Mouse (Mus musculus): ENCODE measurements around the gene Xrra1.
"Not testable (repeated sequence)": the region's sequence is repeated elsewhere in the genome, so short reads cannot be mapped to it uniquely, and the experiment has no call there.

Xrra1 gene

DNA sequence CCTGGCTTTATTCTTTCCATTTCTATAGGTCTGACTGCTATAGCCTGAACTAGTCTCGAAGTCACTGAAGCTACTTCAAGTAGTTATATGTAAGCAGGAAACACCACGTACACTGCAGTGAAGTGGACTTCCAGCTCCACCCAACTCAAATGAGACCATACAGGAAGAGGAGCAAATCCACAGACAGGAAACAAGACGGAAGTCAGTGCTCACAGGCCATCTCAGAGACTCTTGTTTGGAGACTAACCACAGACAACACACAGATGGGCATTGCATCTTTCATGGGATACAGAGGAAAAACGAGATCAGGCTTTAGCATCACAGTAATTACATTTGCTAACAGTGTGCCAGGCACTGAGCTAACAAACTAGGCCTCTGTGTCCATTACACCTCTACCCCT lies 87.4 kb downstream of the Xrra1 start:
- DNase-seq (ENCODE audit: low read depth, low spot score), result no peak

DNA sequence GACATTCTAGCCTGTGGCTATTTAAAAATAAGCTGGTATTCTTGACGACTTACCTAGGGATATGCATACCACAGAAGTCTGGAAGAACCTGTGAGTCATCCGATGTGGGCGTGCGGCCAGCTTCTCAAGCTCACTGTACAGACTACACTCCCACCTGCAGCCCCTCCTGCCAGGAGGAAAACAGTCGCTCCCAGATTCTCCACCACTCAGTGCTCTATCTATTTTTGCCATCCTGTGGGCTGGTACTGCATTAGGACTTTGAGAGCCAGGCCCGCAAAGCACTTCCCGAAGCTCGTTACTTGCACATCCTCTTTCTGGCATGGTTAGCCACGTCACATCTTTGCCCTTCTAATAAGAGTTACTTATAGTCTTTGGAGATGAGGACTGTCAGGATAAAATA lies 88.4 kb downstream of the Xrra1 start:
- DNase-seq (ENCODE audit: low read depth, low spot score), result no peak

DNA sequence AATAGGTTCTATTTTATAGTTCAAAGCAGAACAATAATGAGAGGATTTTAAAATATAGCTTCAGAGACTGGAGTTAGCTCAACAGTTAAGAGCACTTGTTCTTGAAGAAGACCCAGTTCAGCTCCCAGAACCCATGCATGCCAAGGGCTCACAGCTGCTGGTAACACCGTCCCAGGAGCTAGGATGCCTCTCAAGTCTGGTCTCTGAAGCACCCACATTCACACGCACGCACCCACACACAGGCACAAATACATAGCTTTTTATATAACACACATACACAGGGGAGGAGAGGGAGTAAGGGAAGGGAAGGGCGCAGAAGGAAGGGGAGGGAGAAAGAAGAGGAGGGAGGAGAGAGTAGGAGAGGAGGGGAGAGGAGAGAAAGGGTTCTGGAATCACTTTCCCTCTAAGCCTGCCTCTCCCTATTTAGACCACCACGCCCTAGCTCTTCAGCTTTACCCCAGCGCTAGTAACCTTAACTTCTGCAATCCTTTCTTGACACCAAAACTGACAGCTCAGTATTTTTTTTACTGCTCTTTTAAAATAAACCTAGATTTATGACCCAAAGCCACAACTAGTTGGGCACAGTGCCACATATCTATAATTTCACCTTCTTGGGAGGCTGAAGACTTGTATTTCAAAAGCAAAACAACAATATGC lies 94.7 kb downstream of the Xrra1 start:
- DNase-seq (ENCODE audit: low read depth, low spot score), result no peak

DNA sequence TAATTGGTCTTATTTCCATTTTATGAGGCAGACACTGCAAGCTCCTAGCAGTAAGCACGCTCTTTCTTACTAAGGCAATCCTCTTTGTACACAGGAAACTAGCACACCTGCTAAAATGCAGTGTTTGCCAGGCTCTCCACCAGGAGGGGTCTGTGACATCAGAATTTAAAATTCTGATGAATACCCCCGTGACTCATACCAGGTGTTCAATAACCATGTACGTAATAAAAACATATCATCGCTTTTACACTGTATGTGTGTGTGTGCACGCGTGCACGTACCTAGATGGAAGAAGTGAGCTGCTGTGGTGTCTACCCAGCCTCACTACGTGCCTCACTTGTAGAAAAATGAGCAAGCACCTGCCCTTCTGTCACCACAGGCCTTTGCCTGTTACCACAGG lies 95.3 kb downstream of the Xrra1 start:
- DNase-seq (ENCODE audit: low read depth, low spot score), result no peak

DNA sequence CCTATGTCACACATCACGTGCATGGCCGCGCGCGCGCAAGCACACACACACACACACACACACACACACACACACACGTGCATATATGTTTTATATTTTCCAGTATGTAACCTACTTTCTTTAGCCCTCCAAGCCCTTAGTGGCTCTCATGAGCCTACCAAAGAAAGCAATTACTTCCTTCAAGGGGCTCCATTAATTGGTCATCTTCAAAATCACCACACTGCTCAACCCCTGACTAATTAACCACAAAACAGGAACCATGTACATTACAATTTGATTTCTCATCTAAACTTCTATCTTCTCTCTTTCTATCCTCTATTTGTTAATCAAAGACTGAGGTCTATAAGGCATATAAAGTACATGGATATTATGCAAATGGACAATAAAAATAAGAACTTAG lies 97.2 kb downstream of the Xrra1 start:
- no peak for DNase-seq (ENCODE audit: low read depth, low spot score)

DNA sequence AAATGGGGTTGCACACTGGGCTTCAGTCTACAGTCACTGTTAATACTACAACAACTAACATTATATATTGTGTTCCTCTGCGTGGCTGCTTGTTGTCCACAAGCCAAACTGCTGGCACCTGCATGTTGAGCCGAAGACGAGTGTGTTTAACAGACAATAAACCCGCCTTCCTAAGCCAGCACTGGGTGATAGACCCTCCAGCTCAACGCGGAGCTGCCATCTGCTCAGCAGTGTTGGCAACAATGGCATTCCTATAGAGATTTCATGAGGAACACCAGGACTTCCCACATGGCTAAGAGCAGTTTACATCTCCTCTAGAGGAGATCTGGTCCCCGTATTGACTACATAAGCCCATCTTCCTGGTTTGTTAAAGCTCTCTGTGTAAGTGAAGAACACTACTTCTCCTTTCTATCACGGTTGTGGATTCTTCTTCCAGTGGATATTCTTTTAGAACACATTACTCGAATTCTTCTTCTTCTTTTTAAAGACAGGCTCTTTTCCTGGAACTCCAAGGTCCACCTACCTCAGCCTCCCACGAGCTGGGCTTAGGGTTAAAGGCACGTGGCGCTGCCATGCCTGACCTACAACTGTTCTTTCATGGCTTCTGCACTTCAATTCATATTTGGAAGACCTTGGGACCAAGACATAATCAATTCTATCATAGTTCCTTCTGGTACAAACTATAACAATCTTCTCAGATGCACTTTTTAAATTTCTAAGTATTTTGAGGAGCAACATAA lies 98.5 kb downstream of the Xrra1 start:
- no peak for DNase-seq (ENCODE audit: low read depth, low spot score)

DNA sequence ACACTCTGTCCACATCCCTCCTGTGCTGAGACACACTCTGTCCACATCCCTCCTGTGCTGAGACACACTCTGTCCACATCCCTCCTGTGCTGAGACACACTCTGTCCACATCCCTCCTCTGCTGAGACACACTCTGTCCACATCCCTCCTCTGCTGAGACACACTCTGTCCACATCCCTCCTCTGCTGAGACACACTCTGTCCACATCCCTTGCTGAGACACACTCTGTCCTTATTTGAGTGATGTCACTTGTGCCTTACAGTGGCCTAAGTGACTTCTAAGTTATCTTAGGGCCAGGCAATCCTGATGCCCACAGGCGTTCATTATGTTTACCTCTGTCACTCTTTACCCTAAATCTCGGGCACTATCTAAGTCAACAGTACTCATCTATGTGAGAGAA lies 101.7 kb downstream of the Xrra1 start:
- not testable (repeated sequence) for DNase-seq (ENCODE audit: low read depth, low spot score)

DNA sequence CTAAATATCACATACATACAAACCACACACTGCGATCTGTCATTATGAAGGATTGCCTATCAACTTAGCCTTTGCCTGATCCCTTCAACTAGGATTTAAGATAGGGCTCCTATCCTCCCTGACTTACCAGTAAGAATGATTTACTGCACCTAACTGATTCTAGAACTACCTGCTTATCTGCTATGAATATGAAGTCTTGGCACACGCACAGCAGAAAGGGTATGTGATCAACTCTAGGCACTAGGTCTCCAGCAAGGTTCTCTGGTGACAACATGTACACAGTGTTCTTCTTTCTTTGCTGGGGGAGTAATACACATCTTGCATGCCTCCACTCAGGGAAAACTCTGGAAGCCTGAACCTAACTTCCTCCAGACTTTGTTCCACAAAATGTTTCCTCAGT lies 102.6 kb downstream of the Xrra1 start:
- no peak for DNase-seq (ENCODE audit: low read depth, low spot score)

DNA sequence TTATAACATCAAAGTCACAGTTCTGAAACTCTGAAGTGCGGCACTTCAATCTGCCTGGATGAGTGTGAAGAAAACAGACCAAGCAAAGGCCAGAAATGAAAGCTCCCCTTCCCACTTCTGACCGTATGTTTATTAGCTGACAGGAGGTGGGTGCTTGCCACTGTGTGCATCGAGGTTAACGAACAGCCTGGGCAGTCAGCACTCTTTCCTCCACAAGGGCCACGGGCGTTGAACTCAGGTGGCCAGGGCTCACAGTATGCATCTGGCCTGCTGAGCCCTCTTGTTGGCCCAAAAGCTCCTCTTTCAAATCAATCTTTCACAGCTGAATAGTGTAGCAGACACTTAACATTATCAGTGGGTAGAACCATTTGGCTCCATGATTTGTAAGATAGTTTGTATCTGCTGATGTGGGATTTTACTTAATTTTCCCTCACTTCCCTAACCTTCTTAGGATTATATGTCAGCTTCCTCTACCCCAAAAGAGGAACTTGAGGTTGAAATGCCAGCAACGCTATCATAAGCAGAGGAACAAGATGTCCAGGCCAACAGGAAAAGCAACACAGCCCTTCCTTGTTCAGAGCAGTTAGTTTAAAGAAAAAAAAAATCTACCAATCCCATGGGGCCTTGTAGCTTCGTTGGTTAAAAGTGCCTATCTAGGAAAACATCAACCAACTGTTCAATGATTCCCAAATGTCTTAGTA lies 103.8 kb downstream of the Xrra1 start:
- no peak for DNase-seq (ENCODE audit: low read depth, low spot score)

DNA sequence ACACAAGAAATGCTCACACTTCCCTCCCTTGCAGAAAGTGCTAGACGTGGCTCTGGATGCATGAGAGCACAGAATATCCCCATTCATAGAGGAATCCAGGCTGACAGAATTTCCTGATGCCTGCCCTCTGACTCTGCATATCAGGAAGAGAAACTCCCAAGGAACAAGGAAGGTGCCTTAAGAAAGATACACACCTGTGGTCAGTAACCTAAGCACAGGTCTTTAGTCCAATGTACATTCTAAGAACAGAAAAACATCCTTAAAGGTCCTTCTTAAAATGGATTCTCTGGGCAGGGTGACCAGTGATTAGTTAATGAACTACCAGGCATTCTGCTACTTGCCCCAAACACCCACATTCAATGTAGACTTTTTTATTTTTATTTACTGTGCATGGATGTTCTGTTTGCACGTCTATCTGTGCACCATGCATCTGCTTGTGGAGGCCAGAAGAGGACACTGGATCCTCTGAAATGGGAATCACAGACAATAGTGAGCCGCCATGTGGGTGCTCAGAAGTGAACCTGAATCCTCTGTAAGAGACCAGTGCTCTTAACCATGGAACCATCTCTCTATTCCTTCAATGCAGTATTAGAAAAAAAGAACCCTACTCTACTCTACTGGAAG lies 104.4 kb downstream of the Xrra1 start:
- DNase-seq (ENCODE audit: low read depth, low spot score), result no peak

DNA sequence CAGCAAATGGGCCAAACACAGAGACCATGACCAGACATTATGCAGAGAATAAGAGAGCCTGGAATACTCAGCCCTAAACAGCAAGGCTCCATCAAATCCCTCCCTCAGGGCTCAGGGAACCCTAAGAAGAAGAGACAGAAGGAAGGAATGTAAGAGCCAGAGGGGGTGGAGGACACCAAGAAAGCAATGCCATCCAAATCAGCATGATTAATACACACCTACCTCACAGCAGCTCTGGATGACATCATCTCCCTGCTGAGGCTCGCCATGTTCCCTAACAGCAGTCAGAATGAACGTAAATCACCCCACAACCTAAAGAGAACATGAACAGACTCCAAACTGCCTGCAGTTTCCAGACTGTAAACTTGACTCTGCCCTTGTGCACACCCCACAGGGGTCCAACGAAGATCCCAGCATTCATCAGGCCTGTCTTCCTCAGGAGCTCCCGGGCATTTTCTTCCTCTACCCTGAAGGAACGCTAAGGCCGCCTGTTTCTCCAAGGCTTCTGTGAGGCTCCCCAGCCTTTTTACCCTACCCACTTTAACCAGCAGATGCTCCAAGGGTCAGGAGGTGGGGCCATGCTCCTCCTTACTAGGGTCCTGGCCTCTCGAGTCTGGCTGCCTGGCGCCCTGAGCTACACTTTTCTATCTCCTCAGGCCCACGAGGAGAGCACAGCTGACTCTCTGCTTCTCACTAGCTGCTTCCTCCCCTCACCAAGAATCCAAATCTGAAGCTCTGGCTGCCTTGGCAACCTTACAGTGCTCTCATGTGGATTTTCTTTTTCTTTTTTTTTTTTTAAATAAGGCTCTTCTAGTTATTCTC lies 106.3 kb downstream of the Xrra1 start:
- no peak for DNase-seq (ENCODE audit: low read depth, low spot score)

DNA sequence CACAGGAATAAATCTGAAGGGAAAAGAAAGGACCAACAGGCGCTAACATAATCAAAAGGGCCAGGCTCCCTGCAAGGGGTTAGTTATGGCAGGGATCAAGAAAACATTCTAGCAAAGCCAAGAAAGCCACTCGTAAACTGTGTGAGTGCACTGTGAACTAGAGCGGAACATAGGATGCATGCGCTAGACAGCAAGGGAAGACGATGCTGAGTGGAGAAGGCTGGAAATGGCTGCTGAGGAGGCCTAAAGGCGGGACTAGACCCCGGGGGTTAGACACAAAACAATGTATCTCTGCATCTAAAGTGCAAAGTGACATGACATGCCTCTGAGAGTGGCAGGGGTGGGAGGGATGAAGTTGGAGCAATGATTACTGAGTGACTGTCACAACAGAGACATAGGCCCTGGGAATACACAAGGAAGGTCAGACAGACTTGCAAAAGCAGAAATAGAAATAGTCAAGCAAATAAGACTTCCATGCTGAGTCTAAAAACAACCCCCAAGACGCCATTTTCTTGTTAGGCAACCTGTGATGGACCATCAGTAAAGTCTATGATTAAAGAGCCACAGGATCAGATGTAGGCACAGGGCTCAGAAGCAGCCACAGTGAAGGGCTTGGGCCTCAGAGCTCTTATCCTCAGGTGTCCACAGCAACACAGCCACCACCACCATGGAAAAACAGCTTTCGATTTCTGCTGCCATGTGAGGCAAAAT lies 107.2 kb downstream of the Xrra1 start:
- no peak for DNase-seq (ENCODE audit: low read depth, low spot score)
